Mouse (Mus musculus) hindbrain, embryonic 13.5 days (tissue): ENCODE measurements at regions not wholly inside any gene's neighbourhood (a gene's known extent, or its start where the extent isn't known, plus 50 kb on each side); places are given as distances from the start of the nearest gene placed in this dataset.
A peak's percentile ranks its signal among the peaks of the same experiment; 100 is the strongest.

Experiments used
- ATAC-seq: fragments of 200-750 bp; cut with Nextera tagmentation; 2 replicates; pipeline ENCODE4 v1.8.0; 2017; ENCODE audit warnings: moderate TSS enrichment; ENCODE audit not compliant: low FRiP score
- H3K27ac ChIP-seq: fragments of 300-500 bp; sonication (generic); 2 replicates; pipeline ENCODE4 v1.5.1; 2015; ENCODE audit warnings: inconsistent platforms, mild to moderate bottlenecking, moderate library complexity
- H3K27me3 ChIP-seq: fragments of 300-500 bp; sonication (generic); 2 replicates; pipeline ENCODE4 v1.6.1; 2015; ENCODE audit warnings: mild to moderate bottlenecking, inconsistent platforms
- H3K36me3 ChIP-seq: fragments of 300-500 bp; sonication (generic); 2 replicates; pipeline ENCODE4 v1.6.1; 2015; ENCODE audit warnings: mild to moderate bottlenecking, inconsistent platforms
- H3K4me1 ChIP-seq: fragments of 300-500 bp; sonication (generic); replicated peaks from 2 replicates; pipeline ENCODE4 v1.6.1; 2015; ENCODE audit warnings: inconsistent platforms
- H3K4me2 ChIP-seq: fragments of 300-500 bp; sonication (generic); 2 replicates; pipeline ENCODE4 v1.6.1; 2015; ENCODE audit warnings: inconsistent platforms, mild to moderate bottlenecking, moderate library complexity
- H3K4me3 ChIP-seq: fragments of 300-500 bp; sonication (generic); 2 replicates; pipeline ENCODE4 v1.5.1; 2015; ENCODE audit warnings: mild to moderate bottlenecking, inconsistent platforms
- H3K9ac ChIP-seq: fragments of 300-500 bp; sonication (generic); 2 replicates; pipeline ENCODE4 v1.6.1; 2015; ENCODE audit warnings: mild to moderate bottlenecking, inconsistent platforms
- H3K9me3 ChIP-seq: fragments of 300-500 bp; sonication (generic); 2 replicates; pipeline ENCODE4 v1.6.1; 2016; ENCODE audit warnings: inconsistent platforms
- WGBS: fragments of 180-500 bp; shearing (Covaris S2); methylation state at CpG from one replicate; pipeline ENCODE4 v1.1.7; 2015; 5-methylcytosine and 5-hydroxymethylcytosine counted together

DNA sequence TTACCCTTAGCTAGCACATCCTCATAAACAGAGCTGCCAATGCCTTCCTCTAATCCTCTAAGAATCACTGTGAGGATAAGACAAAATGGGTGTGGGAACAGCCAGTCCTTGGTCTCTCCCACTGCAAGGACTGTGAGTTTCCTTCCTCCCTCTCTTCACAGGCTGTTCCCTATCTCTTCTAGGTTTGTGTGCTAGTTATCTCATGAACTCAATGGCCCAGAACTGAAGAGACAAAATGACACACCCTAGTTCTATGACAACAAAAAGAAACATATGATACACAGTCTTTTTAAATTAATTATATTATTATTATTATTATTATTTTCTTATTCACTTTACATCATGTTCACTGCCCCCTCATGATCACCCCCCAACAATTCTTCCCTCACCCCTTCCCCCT is 257.7 kb downstream of the Qdpr start:
- no peak overlapping the region for H3K4me2 ChIP-seq
- no peaks in the 10 kb centered on the region for H3K36me3 ChIP-seq
- no peak overlapping the region for H3K4me3 ChIP-seq
- no peak overlapping the region for H3K27ac ChIP-seq
- no peaks in the 10 kb centered on the region for H3K4me1 ChIP-seq
- no peaks in the 10 kb centered on the region for H3K27me3 ChIP-seq
- no peak overlapping the region for H3K9ac ChIP-seq
- ATAC-seq: no peak
- no peaks in the 10 kb centered on the region for H3K9me3 ChIP-seq

DNA sequence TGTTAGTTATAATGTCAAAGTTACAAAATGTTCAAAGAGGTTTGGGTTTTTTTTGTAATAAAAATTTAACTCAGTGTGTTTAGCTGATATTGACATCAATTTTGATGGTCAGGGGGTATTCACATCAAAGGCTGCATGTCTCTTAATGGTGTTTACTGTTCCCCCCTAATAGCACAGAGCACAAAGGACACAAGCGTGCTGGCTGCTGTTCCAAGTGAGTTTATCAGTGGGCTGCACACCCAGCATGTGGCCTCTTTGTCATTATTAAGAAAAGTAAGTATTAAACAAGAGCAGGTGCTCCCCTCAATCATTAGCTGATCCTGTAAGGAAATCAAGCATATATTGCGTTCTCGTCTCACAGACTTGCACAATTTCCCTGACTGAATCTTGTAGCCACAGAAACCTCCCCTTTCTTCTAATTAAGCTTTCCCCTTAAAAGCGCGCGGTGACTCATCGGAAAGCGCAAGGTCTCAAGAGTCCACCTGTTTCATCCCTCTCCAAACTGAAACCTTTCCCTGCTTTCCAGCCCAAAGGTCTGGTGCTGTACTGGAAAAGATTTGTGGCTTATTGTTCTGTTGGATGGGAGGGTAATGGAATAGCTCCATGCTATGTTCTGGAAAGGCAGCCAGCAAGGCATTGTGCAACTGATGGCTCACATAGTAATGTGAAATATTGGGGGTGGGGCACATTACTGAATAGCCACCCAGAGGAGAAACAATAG is 276.8 kb downstream of the Qdpr start:
- no peaks in the 10 kb centered on the region for H3K9me3 ChIP-seq
- no peak overlapping the region for H3K9ac ChIP-seq
- no peak overlapping the region for H3K27ac ChIP-seq
- WGBS: 62% methylated on average over 8 of the region's 8 CpGs
- H3K36me3 ChIP-seq: no peaks in the 10 kb centered on the region
- H3K4me2 ChIP-seq: no peak overlapping the region
- ATAC-seq: no peak
- no peak overlapping the region for H3K4me3 ChIP-seq
- H3K27me3 ChIP-seq: no peaks in the 10 kb centered on the region
- H3K4me1 ChIP-seq: peaks cover 9% of the 10 kb centered on the region

DNA sequence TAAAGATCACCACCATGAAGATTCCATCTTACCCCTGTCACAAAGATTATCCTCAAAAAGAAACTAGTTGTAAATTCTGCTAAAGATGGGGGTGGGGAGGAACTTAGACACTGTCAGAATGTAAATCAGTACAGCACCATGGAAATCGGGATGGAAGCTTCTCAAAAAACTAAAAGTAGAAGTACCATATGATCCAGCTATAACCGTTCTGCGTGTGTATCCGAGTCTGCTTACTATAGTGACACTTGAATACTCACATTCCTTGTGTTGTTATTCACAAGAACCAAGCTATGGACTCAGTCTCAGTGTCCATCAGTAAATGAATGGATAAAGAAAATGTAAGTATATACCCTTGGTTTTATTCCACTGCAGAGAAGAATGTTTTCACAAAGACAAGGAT is 290.8 kb downstream of the Qdpr start:
- Histone ChIP-seq H3K9ac (no peak overlapping the region), H3K36me3 (no peaks in the 10 kb centered on the region), H3K27me3 (no peaks in the 10 kb centered on the region), H3K4me3 (no peak overlapping the region), H3K4me2 (no peak overlapping the region), H3K27ac (no peak overlapping the region), H3K4me1 (no peaks in the 10 kb centered on the region), H3K9me3 (no peaks in the 10 kb centered on the region)
- ATAC-seq: no peak
- 92% methylated on average over 4 of the region's 4 CpGs for WGBS

DNA sequence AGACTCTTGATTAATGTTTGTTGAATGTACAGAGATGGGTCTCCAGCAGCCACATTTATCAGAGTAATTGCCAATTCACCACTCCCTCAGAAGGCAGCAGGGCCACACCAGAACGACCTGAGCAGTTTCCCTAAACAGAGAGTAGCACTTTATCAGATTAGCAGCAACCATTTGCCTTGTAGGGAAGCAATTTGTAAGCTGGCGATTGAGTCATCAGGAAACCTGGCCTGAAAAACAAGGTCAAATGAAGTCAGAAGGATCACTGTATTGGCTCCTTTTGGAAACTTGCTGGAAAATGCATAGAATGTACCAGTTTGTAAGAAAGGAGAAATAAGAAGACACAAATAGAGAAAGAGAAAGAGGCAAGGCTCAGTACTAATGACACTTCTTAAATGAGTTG is 295.1 kb downstream of the Qdpr start:
- Histone ChIP-seq H3K4me3 (no peak overlapping the region), H3K27ac (no peak overlapping the region), H3K9ac (no peak overlapping the region), H3K4me2 (no peak overlapping the region), H3K4me1 (no peaks in the 10 kb centered on the region), H3K27me3 (no peaks in the 10 kb centered on the region), H3K36me3 (no peaks in the 10 kb centered on the region), H3K9me3 (no peaks in the 10 kb centered on the region)
- 62% methylated on average over 2 of the region's 2 CpGs for WGBS
- no peak for ATAC-seq

DNA sequence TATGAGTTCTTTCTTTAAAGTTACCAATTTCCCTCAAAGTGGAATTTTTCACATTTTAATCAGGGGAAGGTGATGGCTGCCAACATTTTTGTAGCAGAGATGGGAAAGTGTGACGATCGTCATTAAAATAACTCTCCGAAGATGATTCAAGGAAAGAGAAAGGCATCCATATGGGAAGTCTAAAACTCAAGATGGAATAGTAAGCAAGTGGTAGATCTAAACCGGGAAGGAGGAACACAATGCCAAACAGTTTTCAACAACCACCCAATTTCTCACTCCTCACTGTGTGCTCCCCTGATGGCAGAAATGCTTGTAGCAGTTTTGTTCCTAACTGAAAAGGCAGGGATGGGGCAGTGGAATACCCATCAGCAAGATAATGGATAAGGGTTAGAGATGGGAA is 305.9 kb downstream of the Qdpr start:
- Histone ChIP-seq H3K4me2 (no peak overlapping the region), H3K9me3 (no peaks in the 10 kb centered on the region), H3K9ac (no peak overlapping the region), H3K4me1 (no peaks in the 10 kb centered on the region), H3K27ac (no peak overlapping the region), H3K4me3 (no peak overlapping the region), H3K36me3 (no peaks in the 10 kb centered on the region), H3K27me3 (no peaks in the 10 kb centered on the region)
- no peak for ATAC-seq
- 89% methylated on average over 4 of the region's 4 CpGs for WGBS

DNA sequence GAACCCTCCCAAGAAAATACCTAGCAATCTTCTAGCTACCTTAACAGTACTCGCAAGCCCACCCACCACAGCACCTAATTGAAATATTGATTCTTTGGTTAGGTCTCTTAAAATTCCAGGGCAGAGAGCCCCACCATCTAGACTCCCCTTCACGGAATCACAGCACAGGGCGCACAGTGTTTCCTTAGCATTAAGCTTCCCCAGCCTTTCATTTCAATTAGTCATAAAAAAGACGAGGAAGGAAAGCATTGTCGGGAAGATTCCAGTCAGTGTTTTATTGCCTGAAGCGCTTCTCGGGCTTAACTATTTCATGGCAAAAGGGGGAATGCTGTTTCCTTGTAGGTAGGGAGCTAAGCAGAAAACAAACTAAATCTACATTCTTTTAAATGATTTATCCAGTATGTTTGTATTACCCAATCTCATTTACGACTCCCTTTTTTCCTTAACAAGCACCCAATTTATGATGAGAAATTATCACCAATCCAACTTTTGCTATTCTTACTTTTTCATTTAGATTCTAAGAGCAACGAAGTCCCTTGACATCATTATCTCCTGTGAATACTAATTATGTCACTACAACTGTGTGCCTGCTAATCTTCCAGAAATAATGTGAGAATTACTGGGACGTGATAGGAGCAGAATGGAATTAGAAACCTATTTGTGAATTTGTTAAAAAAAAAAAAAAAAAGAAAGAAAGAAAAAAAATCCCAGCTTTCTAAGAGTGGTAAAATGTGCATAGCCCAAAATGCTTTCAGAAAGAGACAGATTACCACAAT is 312.6 kb downstream of the Qdpr start:
- peaks cover 9% of the 10 kb centered on the region for H3K4me1 ChIP-seq
- no peaks in the 10 kb centered on the region for H3K27me3 ChIP-seq
- H3K4me2 ChIP-seq: no peak overlapping the region; the same call in 1 of the 2 replicates
- H3K4me3 ChIP-seq: no peak overlapping the region
- H3K36me3 ChIP-seq: no peaks in the 10 kb centered on the region
- ATAC-seq: no peak; the same call in 1 of the 2 replicates
- no peaks in the 10 kb centered on the region for H3K9me3 ChIP-seq
- WGBS: 45% methylated on average over 10 of the region's 10 CpGs
- H3K9ac ChIP-seq: no peak overlapping the region
- peak overlapping the region; percentile 56 for H3K27ac ChIP-seq

DNA sequence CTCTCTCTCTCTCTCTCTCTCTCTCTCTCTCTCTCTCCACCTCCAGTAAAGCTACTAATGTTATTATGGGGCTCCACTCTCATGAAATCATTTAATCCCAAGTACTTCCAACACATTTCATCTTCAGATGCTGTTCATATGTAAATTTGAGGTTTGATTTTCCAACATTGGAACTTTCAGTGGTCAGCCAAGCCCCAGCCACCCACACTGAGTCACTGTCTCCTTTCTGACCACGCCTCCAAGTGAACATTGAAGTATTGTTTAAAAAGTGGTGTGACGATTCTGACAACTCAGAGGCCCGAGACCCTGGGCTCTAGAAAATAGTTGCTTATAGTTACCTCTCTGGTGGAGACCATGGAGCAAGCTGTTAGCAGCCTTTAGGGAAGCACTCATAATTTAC is 313.3 kb downstream of the Qdpr start:
- no peak overlapping the region for H3K9ac ChIP-seq
- H3K36me3 ChIP-seq: no peaks in the 10 kb centered on the region
- H3K4me2 ChIP-seq: no peak overlapping the region
- WGBS: 34% methylated on average over 3 of the region's 3 CpGs
- H3K4me1 ChIP-seq: peaks cover 9% of the 10 kb centered on the region
- no peak for ATAC-seq
- H3K9me3 ChIP-seq: no peaks in the 10 kb centered on the region
- H3K27me3 ChIP-seq: no peaks in the 10 kb centered on the region
- H3K4me3 ChIP-seq: no peak overlapping the region
- peak overlapping the region; percentile 56 for H3K27ac ChIP-seq

DNA sequence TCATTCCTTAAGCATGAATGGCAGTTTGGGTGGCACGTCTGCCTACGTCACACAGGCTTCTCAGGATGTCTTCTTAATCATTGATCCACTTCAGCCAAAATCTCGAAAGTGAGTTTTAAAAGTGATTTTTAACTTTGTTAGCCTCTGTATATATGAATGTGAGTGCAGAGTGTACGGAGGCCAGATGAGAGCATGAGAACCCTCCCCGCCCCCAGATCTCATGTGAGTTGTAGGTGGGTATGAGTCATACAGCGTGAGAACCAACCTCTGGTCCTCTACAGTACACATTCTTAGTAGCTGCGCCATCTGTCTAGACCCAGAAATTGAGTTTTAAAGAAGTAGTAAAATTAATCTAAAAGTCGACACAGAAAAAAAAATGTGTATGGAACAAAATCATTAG is 322.1 kb downstream of the Qdpr start:
- H3K4me3 ChIP-seq: no peak overlapping the region
- no peak for ATAC-seq
- H3K9ac ChIP-seq: no peak overlapping the region
- 89% methylated on average over 8 of the region's 8 CpGs for WGBS
- no peaks in the 10 kb centered on the region for H3K4me1 ChIP-seq
- H3K36me3 ChIP-seq: no peaks in the 10 kb centered on the region
- no peaks in the 10 kb centered on the region for H3K27me3 ChIP-seq
- no peak overlapping the region for H3K27ac ChIP-seq
- H3K4me2 ChIP-seq: no peak overlapping the region
- H3K9me3 ChIP-seq: no peaks in the 10 kb centered on the region

DNA sequence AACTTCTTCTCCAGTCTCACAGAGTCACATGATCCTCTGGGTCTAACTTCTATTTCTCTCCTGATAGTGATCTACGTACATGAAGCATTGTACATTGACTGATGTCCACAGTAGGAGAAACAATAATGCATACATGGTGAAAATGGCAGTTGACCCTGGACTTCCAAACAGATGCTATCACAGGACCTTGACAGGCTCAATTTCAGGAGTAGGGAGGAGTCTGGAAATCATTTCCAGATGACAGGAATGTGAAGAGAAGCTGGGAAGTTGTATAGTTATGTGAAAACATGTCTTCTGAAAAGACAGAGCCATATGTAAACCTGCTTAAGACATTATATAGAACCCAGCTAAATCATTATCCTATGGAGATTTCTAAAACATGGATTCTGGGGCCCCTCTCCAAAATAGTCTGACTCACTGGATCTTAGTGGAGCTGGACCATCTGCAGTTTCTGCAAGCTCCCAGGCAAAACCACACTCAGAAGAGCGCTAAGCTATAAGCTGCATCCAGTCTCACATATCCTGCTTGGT is 322.3 kb upstream of the Ldb2 start:
- no peak for ATAC-seq
- H3K4me1 ChIP-seq: no peaks in the 10 kb centered on the region
- H3K27me3 ChIP-seq: no peaks in the 10 kb centered on the region
- WGBS: 80% methylated on average over 2 of the region's 2 CpGs
- H3K9me3 ChIP-seq: no peaks in the 10 kb centered on the region
- H3K4me2 ChIP-seq: no peak overlapping the region
- H3K9ac ChIP-seq: no peak overlapping the region
- no peak overlapping the region for H3K4me3 ChIP-seq
- H3K36me3 ChIP-seq: no peaks in the 10 kb centered on the region
- no peak overlapping the region for H3K27ac ChIP-seq

DNA sequence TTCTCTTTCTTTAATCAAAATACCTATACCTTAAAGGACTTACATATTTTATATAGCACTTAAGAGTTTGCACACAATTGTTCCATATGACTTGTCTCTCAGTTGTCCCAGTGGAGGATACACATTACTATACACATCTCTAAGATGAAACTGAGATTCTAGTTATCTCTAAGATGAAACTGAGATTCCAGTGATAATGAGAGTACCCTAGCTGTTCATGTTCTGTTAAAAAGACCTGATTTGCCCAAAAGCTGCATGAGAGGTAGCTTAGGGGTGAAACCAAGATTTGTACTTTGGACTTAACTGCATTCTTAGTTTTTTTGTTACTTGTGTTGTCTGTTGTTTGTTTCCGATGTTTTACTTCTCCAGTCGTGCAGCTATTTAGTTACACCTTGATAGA is 320.3 kb upstream of the Ldb2 start:
- H3K4me1 ChIP-seq: no peaks in the 10 kb centered on the region
- WGBS: 92% methylated on average over 2 of the region's 2 CpGs
- H3K4me2 ChIP-seq: no peak overlapping the region
- ATAC-seq: no peak
- no peak overlapping the region for H3K27ac ChIP-seq
- H3K9me3 ChIP-seq: no peaks in the 10 kb centered on the region
- H3K4me3 ChIP-seq: no peak overlapping the region
- H3K36me3 ChIP-seq: no peaks in the 10 kb centered on the region
- no peaks in the 10 kb centered on the region for H3K27me3 ChIP-seq
- no peak overlapping the region for H3K9ac ChIP-seq

DNA sequence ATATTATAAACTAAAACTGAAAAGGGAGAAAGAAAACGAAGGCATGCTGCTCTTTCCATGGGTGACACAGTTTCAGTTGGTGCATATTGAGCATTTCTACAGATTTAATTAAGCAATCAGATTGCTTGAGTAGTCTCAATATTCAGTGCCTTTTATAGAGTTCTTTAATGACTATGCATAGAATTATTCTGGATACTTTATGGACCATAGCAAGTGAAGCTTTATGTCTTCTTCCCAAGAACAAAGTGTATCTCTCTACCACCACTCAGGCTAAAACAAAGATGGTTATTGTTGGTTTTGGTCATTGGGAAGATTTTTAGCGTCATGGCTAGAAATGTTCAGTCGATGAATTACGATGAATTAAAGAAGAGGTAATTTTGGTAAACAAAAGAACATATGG is 311.8 kb upstream of the Ldb2 start:
- Histone ChIP-seq H3K4me2 (no peak overlapping the region), H3K27ac (no peak overlapping the region), H3K9me3 (no peaks in the 10 kb centered on the region), H3K9ac (no peak overlapping the region), H3K27me3 (no peaks in the 10 kb centered on the region), H3K36me3 (no peaks in the 10 kb centered on the region), H3K4me3 (no peak overlapping the region), H3K4me1 (no peaks in the 10 kb centered on the region)
- ATAC-seq: no peak
- WGBS: 83% methylated on average over 4 of the region's 4 CpGs

DNA sequence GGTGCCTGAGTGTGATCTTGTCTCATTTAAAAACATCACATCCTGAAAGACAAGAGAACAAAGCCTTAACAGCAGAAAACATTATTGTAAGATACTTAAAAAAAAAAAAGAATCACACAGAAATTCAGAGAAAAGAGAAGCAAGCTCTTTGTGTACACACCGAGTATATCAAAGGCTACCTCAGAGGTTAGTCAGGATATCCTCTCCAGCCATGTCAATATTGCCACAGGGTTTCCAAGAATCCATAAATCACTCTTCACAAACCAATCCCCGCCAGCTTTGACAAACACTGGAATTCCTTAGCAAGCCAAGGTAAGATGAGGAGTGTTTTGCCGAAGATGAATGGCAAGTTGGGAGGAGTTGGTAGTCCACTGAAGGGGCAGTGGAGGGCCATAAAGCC is 311.3 kb upstream of the Ldb2 start:
- Histone ChIP-seq H3K4me2 (no peak overlapping the region), H3K27me3 (no peaks in the 10 kb centered on the region), H3K9me3 (no peaks in the 10 kb centered on the region), H3K4me1 (peaks cover under 1% of the 10 kb centered on the region), H3K9ac (no peak overlapping the region), H3K4me3 (no peak overlapping the region), H3K27ac (no peak overlapping the region), H3K36me3 (no peaks in the 10 kb centered on the region)
- ATAC-seq: no peak
- 77% methylated on average over 3 of the region's 3 CpGs for WGBS
